ENCODE assay signal across 24 mouse cellular contexts in the genomic region with DNA sequence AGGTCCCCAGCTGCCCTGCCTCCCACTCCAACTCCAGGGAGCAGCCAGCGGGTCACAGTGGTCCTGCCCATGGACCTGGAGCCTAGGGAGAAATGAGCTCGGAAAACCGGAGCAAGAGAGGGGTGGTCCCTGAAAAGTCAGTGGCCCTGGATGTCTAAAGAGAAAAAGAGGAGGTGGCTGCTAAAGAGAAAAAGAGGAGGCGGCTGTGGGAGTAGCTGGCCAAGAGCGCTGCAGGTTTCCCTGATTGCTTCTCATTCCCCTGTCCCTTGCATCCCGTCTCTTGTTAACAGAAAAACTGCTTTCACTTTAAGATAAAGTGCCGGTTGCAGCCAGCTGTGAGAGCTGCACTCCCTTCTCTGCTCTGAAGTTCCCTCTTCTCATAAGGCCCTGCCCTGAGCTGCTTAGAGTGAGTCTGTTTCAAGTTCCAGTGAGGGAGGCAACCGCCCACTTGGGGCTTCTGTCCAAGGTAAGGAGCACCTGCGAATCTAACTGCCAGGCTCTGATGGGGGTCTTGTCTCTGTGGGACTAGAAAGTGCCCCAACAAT. TPM values are rescaled to one million over a fixed set of nuclear protein-coding genes. Genes with fewer than 3 reads are reported as not detected.
DNase-seq lines count a peak whose midpoint lies in the region; ATAC-seq and TF ChIP-seq lines count a peak whose summit lies in the region.
"Not testable (repeated sequence)": the region's sequence is repeated elsewhere in the genome, so short reads cannot be mapped to it uniquely, and the experiment has no call there.
"Had no signal": no experiment of that assay in that cellular context is flagged by ENCODE, and none has a peak within 500 bp of the region (broad histone marks: within the 10 kb centered on the region; RNA-seq: fewer than 3 reads in every experiment).

No protein-coding gene starts in this region.

- H3K27me3 ChIP-seq in heart, embryonic 13.5 days (replicated peaks); intestine, embryonic 15.5 days (replicated peaks); liver, adult 2 months (ENCODE audit: control insufficient read depth, insufficient read depth, low read length); stomach, embryonic 14.5 days (ENCODE audit: control insufficient read depth, insufficient read depth, low read length): not testable (repeated sequence)

- H3K79me2 ChIP-seq in liver, adult 2 months (ENCODE audit: control insufficient read depth, insufficient read depth, low read length), result not testable (repeated sequence)

- TF ChIP-seq CTCF in liver, adult 2 months (IDR thresholded peaks at IDR 0.05; ENCODE audit: low read depth, low read length), result not testable (repeated sequence)

- H3K4me3 ChIP-seq in heart, embryonic 13.5 days, result 0 out of 2 replicates have a peak overlapping the region, but pooled peaks have one; percentile 14
- not testable (repeated sequence) for H3K4me3 ChIP-seq in intestine, embryonic 15.5 days (replicated peaks); liver, adult 2 months (ENCODE audit: insufficient read depth, low read depth, low read length); stomach, embryonic 14.5 days (ENCODE audit: low read depth, low read length)

- H3K4me1 ChIP-seq in heart, embryonic 13.5 days, result peaks cover 27% of the 10 kb centered on the region
- not testable (repeated sequence) for H3K4me1 ChIP-seq in intestine, embryonic 15.5 days (replicated peaks); liver, adult 2 months (ENCODE audit: control insufficient read depth, insufficient read depth, low read length); stomach, embryonic 14.5 days (ENCODE audit: control insufficient read depth, insufficient read depth, low read length)

- WGBS in heart, embryonic 13.5 days, result 20% methylated on average over 9 of the region's 9 CpGs
- 30% methylated on average over 9 of the region's 9 CpGs for WGBS in intestine, embryonic 15.5 days
- WGBS in liver, adult 2 months, result 74% methylated on average over 9 of the region's 9 CpGs
- 15% methylated on average over 9 of the region's 9 CpGs for WGBS in stomach, embryonic 14.5 days

- DNase-seq in T-cell, adult 2 months (ENCODE audit: low spot score), result peak; percentile 54
- DNase-seq in liver, adult 2 months (ENCODE audit: extremely low read depth, low read depth, low spot score), result not testable (repeated sequence)
- peak; percentile 38 to 54 for DNase-seq in lung, adult 18-20 months
- peak; percentile 50 for DNase-seq in lung, postnatal 36 days
- DNase-seq in thymus, postnatal 14 days, result peak; percentile 82

- not testable (repeated sequence) for H3K9me3 ChIP-seq in heart, embryonic 13.5 days; intestine, embryonic 15.5 days; stomach, embryonic 14.5 days (ENCODE audit: control insufficient read depth, low read depth, low read length)

- H3K27ac ChIP-seq in heart, embryonic 13.5 days (replicated peaks), result 0 out of 2 replicates have a peak overlapping the region, but pooled peaks have one; percentile 32
- not testable (repeated sequence) for H3K27ac ChIP-seq in intestine, embryonic 15.5 days; stomach, embryonic 14.5 days (ENCODE audit: low read length)
- H3K27ac ChIP-seq in liver, adult 2 months (replicated peaks; ENCODE audit: insufficient read depth, low read depth, low read length), result 0 out of 2 replicates have a peak overlapping the region, but pooled peaks have one; percentile 26

- peaks cover 17% of the 10 kb centered on the region for H3K36me3 ChIP-seq in heart, embryonic 13.5 days
- not testable (repeated sequence) for H3K36me3 ChIP-seq in intestine, embryonic 15.5 days; liver, adult 2 months (ENCODE audit: control insufficient read depth, insufficient read depth, low read length); stomach, embryonic 14.5 days (ENCODE audit: control insufficient read depth, insufficient read depth, low read length)

- not testable (repeated sequence) for ATAC-seq in heart, embryonic 13.5 days (ENCODE audit: extremely low read depth, insufficient number of reproducible peaks, low FRiP score, low TSS enrichment); intestine, embryonic 15.5 days; stomach, embryonic 14.5 days (ENCODE audit: insufficient number of reproducible peaks, insufficient read depth, low FRiP score, low read depth)

- peak overlapping the region; percentile 46 for H3K4me2 ChIP-seq in heart, embryonic 13.5 days
- peak overlapping the region; percentile 19; the same call in 1 of the 2 replicates for H3K4me2 ChIP-seq in intestine, embryonic 15.5 days (replicated peaks)
- H3K4me2 ChIP-seq in stomach, embryonic 14.5 days (replicated peaks; ENCODE audit: low read depth, low read length), result peak overlapping the region; percentile 13; the same call in 1 of the 2 replicates

- not testable (repeated sequence) for TF ChIP-seq POLR2A in liver, adult 2 months (IDR thresholded peaks at IDR 0.05; ENCODE audit: extremely low read depth, insufficient read depth, low read length)

- peak overlapping the region; percentile 37; the same call in 1 of the 2 replicates for H3K9ac ChIP-seq in heart, embryonic 13.5 days
- H3K9ac ChIP-seq in intestine, embryonic 15.5 days; liver, adult 2 months (ENCODE audit: low read depth, low read length); stomach, embryonic 14.5 days (replicated peaks; ENCODE audit: low read depth, low read length): not testable (repeated sequence)

RNA-seq across cellular contexts. Expression of a gene that starts 10.0 kb away (rescaled TPM):
- polyA plus RNA-seq in heart, embryonic 13.5 days (2015; fragmentation: Nextera tagmentation; extraction: Ambion mirVana), result 3.1 and 3.9 TPM in 2 replicates
- polyA plus RNA-seq in intestine, embryonic 15.5 days (2015; fragmentation: Nextera tagmentation; extraction: Ambion mirVana), result 5.2 TPM in 2 replicates
- 0.46 and 1.0 TPM in 2 replicates for total RNA-seq in liver, adult 2 months (2014; rRNA removed)
- 0.69 and 1.7 TPM in 2 replicates for polyA plus RNA-seq in liver, adult 2 months (2012; rRNA removed)
- 7.0 and 7.1 TPM in 2 replicates for polyA plus RNA-seq in stomach, embryonic 14.5 days (2014; fragmentation: Nextera tagmentation; extraction: Ambion mirVana)

RNA-seq across cellular contexts. Expression of a gene that starts 40.7 kb away (rescaled TPM):
- polyA plus RNA-seq in heart, embryonic 13.5 days (2015; fragmentation: Nextera tagmentation; extraction: Ambion mirVana), result 0.15 and 0.18 TPM in 2 replicates
- polyA plus RNA-seq in intestine, embryonic 15.5 days (2015; fragmentation: Nextera tagmentation; extraction: Ambion mirVana), result 0.10 and 0.11 TPM in 2 replicates
- total RNA-seq in liver, adult 2 months (2014; rRNA removed), result 0.13 TPM in 1 of 2 replicates, not detected in the other
- polyA plus RNA-seq in liver, adult 2 months (2012; rRNA removed), result not detected in 2 replicates
- polyA plus RNA-seq in stomach, embryonic 14.5 days (2014; fragmentation: Nextera tagmentation; extraction: Ambion mirVana), result 0.29 and 0.50 TPM in 2 replicates
- total RNA-seq: heart, postnatal 25 days had no signal

RNA-seq across cellular contexts. Expression of a gene that starts 45.0 kb away (rescaled TPM):
- 187 and 211 TPM in 2 replicates for polyA plus RNA-seq in heart, embryonic 13.5 days (2015; fragmentation: Nextera tagmentation; extraction: Ambion mirVana)
- 387 and 427 TPM in 2 replicates for polyA plus RNA-seq in intestine, embryonic 15.5 days (2015; fragmentation: Nextera tagmentation; extraction: Ambion mirVana)
- 82.3 and 110 TPM in 2 replicates for total RNA-seq in liver, adult 2 months (2014; rRNA removed)
- 30.4 and 31.1 TPM in 2 replicates for polyA plus RNA-seq in liver, adult 2 months (2012; rRNA removed)
- polyA plus RNA-seq in stomach, embryonic 14.5 days (2014; fragmentation: Nextera tagmentation; extraction: Ambion mirVana), result 287 and 322 TPM in 2 replicates

RNA-seq across cellular contexts. Expression of a gene that starts 54.9 kb away (rescaled TPM):
- polyA plus RNA-seq in heart, embryonic 13.5 days (2015; fragmentation: Nextera tagmentation; extraction: Ambion mirVana), result not detected in 2 replicates
- not detected in 2 replicates for polyA plus RNA-seq in intestine, embryonic 15.5 days (2015; fragmentation: Nextera tagmentation; extraction: Ambion mirVana)
- not detected in 2 replicates for total RNA-seq in liver, adult 2 months (2014; rRNA removed)
- not detected in 2 replicates for polyA plus RNA-seq in liver, adult 2 months (2012; rRNA removed)
- not detected in 2 replicates for polyA plus RNA-seq in stomach, embryonic 14.5 days (2014; fragmentation: Nextera tagmentation; extraction: Ambion mirVana)
- total RNA-seq: adrenal gland, adult 18-20 months; heart, postnatal 25 days; layer of hippocampus, adult 18-20 months; layer of hippocampus, postnatal 36 days; left cerebral cortex, postnatal 25 days; midbrain, postnatal 0 days had no signal
- polyA plus RNA-seq: C2C12; embryonic facial prominence, embryonic 13.5 days; forebrain, embryonic 16.5 days; G1E; gonadal fat pad, adult 2 months; hindbrain, embryonic 14.5 days; kidney, adult 2 months; limb, embryonic 15.5 days; midbrain, postnatal 0 days; neural tube, embryonic 11.5 days; testis, adult 2 months had no signal
